Mouse (Mus musculus) ES-Bruce4 (cell line): ENCODE measurements at regions not wholly inside any gene's neighbourhood (a gene's known extent, or its start where the extent isn't known, plus 50 kb on each side); places are given as distances from the start of the nearest gene placed in this dataset.
"Not testable (repeated sequence)": the region's sequence is repeated elsewhere in the genome, so short reads cannot be mapped to it uniquely, and the experiment has no call there.

Experiments used
- H3K27ac ChIP-seq: 2 replicates; pipeline ENCODE4 v1.5.1; 2012; ENCODE audit warnings: low read length, inconsistent platforms; ENCODE audit not compliant: insufficient read depth
- H3K27me3 ChIP-seq: 2 replicates; pipeline ENCODE4 v1.6.1; 2012; ENCODE audit warnings: mild to moderate bottlenecking, low read length, inconsistent platforms; ENCODE audit not compliant: control insufficient read depth, poor library complexity, insufficient read depth, severe bottlenecking
- H3K36me3 ChIP-seq: 2 replicates; pipeline ENCODE4 v1.6.1; 2012; ENCODE audit warnings: inconsistent platforms, mild to moderate bottlenecking, low read length, moderate library complexity; ENCODE audit not compliant: control insufficient read depth, poor library complexity, insufficient read depth, severe bottlenecking
- H3K4me1 ChIP-seq: one replicate; pipeline ENCODE4 v1.8.1; 2011; ENCODE audit warnings: low read length; ENCODE audit not compliant: control insufficient read depth, insufficient read depth
- H3K4me3 ChIP-seq: 2 replicates; pipeline ENCODE4 v1.5.1; 2011; ENCODE audit warnings: low read depth, mild to moderate bottlenecking, low read length
- H3K9ac ChIP-seq: 2 replicates; pipeline ENCODE4 v1.6.1; 2012; ENCODE audit warnings: low read depth, mild to moderate bottlenecking, inconsistent platforms; ENCODE audit not compliant: poor library complexity, severe bottlenecking
- H3K9me3 ChIP-seq: replicated peaks from 2 replicates; pipeline ENCODE4 v1.6.1; 2012; ENCODE audit warnings: mild to moderate bottlenecking, low read length, inconsistent platforms; ENCODE audit not compliant: control insufficient read depth, poor library complexity, insufficient read depth, severe bottlenecking
- CTCF ChIP-seq: IDR thresholded peaks from one replicate; pipeline ENCODE4 v1.8.1; 2011; ENCODE audit warnings: low read depth, low read length
- EP300 ChIP-seq: IDR thresholded peaks from 2 replicates; pipeline ENCODE4 v1.6.1; 2011; ENCODE audit warnings: low read depth, low read length; ENCODE audit not compliant: insufficient read depth
- POLR2A ChIP-seq: IDR thresholded peaks from one replicate; pipeline ENCODE4 v1.8.1; 2011; ENCODE audit warnings: low read length; ENCODE audit not compliant: insufficient read depth

DNA sequence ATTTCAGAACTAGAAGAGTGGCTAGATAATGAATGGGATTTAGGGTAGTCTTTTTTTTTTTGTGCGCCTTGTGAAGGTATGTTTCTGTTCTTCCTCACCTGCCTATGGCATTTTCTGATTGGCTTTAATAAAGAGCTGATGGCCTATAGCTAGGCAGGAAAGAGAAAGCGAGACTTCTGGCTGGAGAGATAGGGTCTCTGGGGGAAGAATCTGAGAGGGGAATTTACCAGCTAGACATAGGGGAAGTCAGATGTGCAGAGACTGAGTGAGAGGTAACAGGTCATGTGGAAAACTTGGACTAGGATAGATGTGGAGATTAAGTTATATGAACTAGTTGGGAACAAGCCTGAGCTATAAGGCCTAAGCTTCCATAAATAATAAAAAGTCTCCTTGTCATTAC is 129.7 kb upstream of the Max start:
- no peaks in the 10 kb centered on the region for H3K9me3 ChIP-seq
- TF ChIP-seq CTCF: no peak
- TF ChIP-seq EP300: no peak
- TF ChIP-seq POLR2A: no peak
- H3K9ac ChIP-seq: no peak overlapping the region
- no peaks in the 10 kb centered on the region; the same call in 1 of the 2 replicates for H3K27me3 ChIP-seq
- H3K36me3 ChIP-seq: no peaks in the 10 kb centered on the region
- H3K4me1 ChIP-seq: no peaks in the 10 kb centered on the region
- no peak overlapping the region for H3K4me3 ChIP-seq
- H3K27ac ChIP-seq: no peak overlapping the region

DNA sequence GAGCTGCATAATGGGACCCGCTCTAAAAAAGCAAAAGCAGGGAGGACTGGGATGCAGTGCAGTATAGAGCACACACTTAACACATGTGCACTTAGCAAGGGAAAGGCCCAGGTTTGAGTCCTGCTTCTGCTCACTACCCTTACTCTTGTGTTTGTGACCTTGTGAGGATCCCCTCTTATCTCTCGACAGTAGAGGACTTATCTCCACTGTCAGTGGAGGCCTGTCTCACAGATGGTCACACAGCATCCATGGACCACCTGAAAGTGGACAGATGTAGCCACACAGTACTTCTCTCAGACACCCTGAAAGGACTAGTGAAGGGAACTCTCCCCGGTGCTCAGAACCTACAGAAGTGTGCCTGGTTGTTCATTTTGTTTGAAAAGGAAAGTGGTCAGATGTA is 128.5 kb upstream of the Max start:
- Histone ChIP-seq H3K36me3 (no peaks in the 10 kb centered on the region), H3K9ac (no peak overlapping the region), H3K4me1 (no peaks in the 10 kb centered on the region), H3K4me3 (no peak overlapping the region), H3K9me3 (no peaks in the 10 kb centered on the region), H3K27me3 (no peaks in the 10 kb centered on the region; the same call in 1 of the 2 replicates), H3K27ac (no peak overlapping the region)
- TF ChIP-seq POLR2A: no peak
- no peak for TF ChIP-seq CTCF
- no peak for TF ChIP-seq EP300

DNA sequence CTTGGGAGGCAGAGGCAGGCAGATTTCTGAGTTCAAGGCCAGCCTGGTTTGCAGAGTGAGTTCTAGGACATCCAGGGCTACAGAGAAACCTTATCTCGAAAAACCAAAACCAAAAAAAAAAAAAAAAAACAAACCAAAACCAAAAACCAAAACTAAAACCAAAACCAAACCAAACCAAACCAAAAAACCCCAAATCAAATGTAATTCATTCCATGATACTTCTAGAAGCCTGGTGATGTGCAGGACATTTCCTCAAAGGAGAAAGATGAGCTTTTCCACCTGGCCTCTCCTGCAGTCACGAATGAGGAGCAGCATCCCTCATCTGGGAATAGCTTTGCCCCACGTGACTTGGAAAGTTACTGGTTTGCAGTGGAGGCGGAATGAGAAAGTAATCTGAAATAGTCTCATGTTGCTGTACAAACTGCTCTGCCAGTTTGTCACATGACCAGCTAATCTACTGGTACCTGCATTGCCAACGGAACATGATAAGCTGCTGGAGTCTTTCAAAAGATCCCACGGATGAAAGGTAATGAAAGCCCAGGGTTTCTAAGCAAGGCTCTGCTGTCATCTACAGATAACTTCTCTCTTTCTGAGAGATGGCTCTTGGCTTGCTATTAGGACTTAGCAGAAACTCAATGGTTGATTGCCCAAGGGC is 127.8 kb upstream of the Max start:
- no peaks in the 10 kb centered on the region for H3K36me3 ChIP-seq
- no peaks in the 10 kb centered on the region for H3K9me3 ChIP-seq
- no peaks in the 10 kb centered on the region for H3K4me1 ChIP-seq
- TF ChIP-seq POLR2A (no peak), EP300 (no peak), CTCF (no peak)
- no peak overlapping the region for H3K27ac ChIP-seq
- H3K9ac ChIP-seq: no peak overlapping the region
- H3K4me3 ChIP-seq: no peak overlapping the region
- no peaks in the 10 kb centered on the region; the same call in 1 of the 2 replicates for H3K27me3 ChIP-seq

DNA sequence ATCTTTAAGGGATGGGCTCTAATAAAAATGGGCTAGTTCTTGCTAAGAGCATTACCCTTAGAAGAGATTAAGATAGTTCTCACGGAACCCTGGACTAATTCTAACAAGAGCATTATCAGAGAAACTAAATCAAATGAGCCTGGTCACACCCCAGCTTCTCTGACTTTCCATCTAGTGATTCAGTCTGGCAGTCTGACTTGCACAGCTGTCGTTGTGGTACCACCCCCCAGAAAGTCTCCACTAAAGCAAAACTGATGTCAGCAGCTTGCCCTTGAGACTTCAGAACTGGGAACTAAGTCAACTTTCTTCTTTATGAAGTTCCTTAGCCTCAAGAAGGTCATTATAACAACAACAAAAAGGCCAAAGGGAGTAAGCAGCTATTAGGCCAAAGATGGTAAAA is 126.5 kb upstream of the Max start:
- Histone ChIP-seq H3K36me3 (no peaks in the 10 kb centered on the region), H3K27ac (no peak overlapping the region), H3K9ac (no peak overlapping the region), H3K27me3 (no peaks in the 10 kb centered on the region; the same call in 1 of the 2 replicates), H3K9me3 (no peaks in the 10 kb centered on the region), H3K4me1 (no peaks in the 10 kb centered on the region), H3K4me3 (no peak overlapping the region)
- TF ChIP-seq POLR2A: no peak
- no peak for TF ChIP-seq CTCF

DNA sequence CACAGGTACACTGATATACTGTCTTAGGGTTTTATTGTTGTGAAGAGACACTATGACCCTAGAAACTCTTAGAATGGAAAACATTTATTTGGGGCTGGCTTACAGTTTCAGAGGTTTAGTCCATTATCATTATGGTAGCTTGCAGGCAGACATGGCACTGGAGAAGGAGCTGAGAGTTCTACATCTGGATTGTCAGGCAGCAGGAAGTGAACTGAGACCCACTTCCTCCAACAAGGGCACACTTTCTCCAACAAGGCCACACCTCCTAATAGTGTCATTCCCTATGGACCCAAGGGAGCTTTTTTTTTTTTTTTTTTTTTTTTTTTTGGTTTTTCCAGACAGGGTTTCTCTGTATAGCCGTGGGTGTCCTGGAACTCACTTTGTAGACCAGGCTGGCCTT is 124.9 kb upstream of the Max start:
- H3K4me1 ChIP-seq, H3K9ac ChIP-seq, H3K36me3 ChIP-seq, H3K4me3 ChIP-seq, H3K27ac ChIP-seq, H3K9me3 ChIP-seq, H3K27me3 ChIP-seq: not testable (repeated sequence)

DNA sequence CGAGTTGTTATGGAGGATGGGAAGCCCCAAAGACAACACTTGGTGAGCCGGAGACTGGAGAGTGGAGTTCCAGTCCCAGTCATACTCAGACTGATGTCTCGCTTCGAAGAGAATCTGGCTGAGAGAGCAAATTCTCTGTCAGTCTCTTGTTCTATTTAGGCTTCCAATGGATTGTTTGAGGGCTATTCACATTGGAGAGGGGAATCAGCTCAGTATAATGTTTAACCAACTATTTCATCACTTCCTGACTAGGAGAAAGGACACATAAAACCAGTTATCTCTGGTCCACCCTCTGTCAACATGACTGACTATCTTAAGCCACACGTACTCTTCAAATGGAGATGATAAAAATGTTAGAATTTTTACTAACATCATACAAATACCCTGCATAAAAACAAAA is 123.9 kb upstream of the Max start:
- TF ChIP-seq EP300: no peak
- Histone ChIP-seq H3K4me3 (no peak overlapping the region), H3K36me3 (no peaks in the 10 kb centered on the region), H3K9me3 (no peaks in the 10 kb centered on the region), H3K4me1 (no peaks in the 10 kb centered on the region), H3K27me3 (no peaks in the 10 kb centered on the region), H3K27ac (no peak overlapping the region), H3K9ac (no peak overlapping the region)

DNA sequence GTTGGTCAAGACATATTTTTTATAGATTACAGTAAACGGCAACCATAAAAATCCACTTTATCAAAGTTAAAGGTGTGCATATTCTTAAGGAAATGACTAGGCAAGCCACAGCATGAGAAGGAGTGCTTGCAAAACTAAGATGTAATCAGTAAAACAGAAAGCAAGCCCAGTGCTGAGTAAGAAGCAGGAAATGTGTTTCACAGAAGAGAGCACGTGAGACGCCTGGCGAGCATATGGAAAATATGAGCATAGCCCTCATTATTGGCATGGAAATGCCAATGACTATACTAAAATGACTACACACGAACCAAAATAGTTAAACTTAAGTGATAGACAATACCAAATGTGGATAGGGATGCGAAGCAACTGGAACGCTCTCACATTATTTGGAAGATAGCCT is 123.2 kb upstream of the Max start:
- Histone ChIP-seq H3K27me3 (no peaks in the 10 kb centered on the region), H3K4me3 (no peak overlapping the region), H3K36me3 (no peaks in the 10 kb centered on the region), H3K27ac (no peak overlapping the region), H3K9ac (no peak overlapping the region), H3K9me3 (no peaks in the 10 kb centered on the region), H3K4me1 (no peaks in the 10 kb centered on the region)
- TF ChIP-seq CTCF (no peak), POLR2A (no peak), EP300 (no peak)
